Mouse (Mus musculus) 416B (cell line): ENCODE measurements around the gene Vps52.
"Not testable (repeated sequence)": the region's sequence is repeated elsewhere in the genome, so short reads cannot be mapped to it uniquely, and the experiment has no call there.

Experiments used
- DNase-seq: peaks from one replicate; pipeline ENCODE4 v3.0.0; 2011; ENCODE audit warnings: low read depth

Vps52 gene

GRCm38 (mm10) chr17:33943454-33943853, 12.2 kb upstream of the Vps52 start:
- no peak for DNase-seq

- peak; percentile 71 for DNase-seq
Measured at GRCm38 (mm10) chr17:33947430-33948089, 8.1 kb upstream of the Vps52 start.

GRCm38 (mm10) chr17:33948090-33948904, 7.3 kb upstream of the Vps52 start:
- no peak for DNase-seq

GRCm38 (mm10) chr17:33948905-33949537, 6.6 kb upstream of the Vps52 start:
- no peak for DNase-seq

GRCm38 (mm10) chr17:33950131-33950625, 5.4 kb upstream of the Vps52 start:
- DNase-seq, result no peak

- peak; percentile 50 for DNase-seq
Measured at GRCm38 (mm10) chr17:33951021-33951946, 4.3 kb upstream of the Vps52 start, which contains the start of gene B3galt4. TSS of gene B3galt4 (minus strand) at chr17:33951488.

- DNase-seq, result not testable (repeated sequence)
Measured at GRCm38 (mm10) chr17:33952015-33952414, 3.6 kb upstream of the Vps52 start.

- DNase-seq, result no peak
Measured at GRCm38 (mm10) chr17:33952879-33953278, 2.7 kb upstream of the Vps52 start.

GRCm38 (mm10) chr17:33953310-33953709, 2.3 kb upstream of the Vps52 start:
- DNase-seq, result no peak

GRCm38 (mm10) chr17:33953961-33954565, 1.5 kb upstream of the Vps52 start:
- no peak for DNase-seq

GRCm38 (mm10) chr17:33954646-33955554, 712 bp upstream of the Vps52 start:
- DNase-seq, result no peak

- DNase-seq, result no peak
Measured at GRCm38 (mm10) chr17:33956336-33956735, 724 bp downstream of the Vps52 start.

- no peak for DNase-seq
Measured at GRCm38 (mm10) chr17:33957493-33957892, 1.9 kb downstream of the Vps52 start.

GRCm38 (mm10) chr17:33958451-33958850, 2.8 kb downstream of the Vps52 start:
- DNase-seq, result no peak

GRCm38 (mm10) chr17:33959135-33959534, 3.5 kb downstream of the Vps52 start:
- DNase-seq, result no peak

- DNase-seq, result no peak
Measured at GRCm38 (mm10) chr17:33959948-33960347, 4.3 kb downstream of the Vps52 start.

GRCm38 (mm10) chr17:33962876-33963275, 7.3 kb downstream of the Vps52 start:
- DNase-seq, result no peak

GRCm38 (mm10) chr17:33965082-33965845, 9.7 kb downstream of the Vps52 start:
- no peak for DNase-seq

- no peak for DNase-seq
Measured at GRCm38 (mm10) chr17:33965846-33966550, 10.4 kb downstream of the Vps52 start.
